Mouse (Mus musculus) heart, embryonic 12.5 days (tissue): Measurements from ENCODE around the gene Gm20517. TPM values are rescaled to one million over a fixed set of nuclear protein-coding genes. Genes with fewer than 3 reads are reported as not detected.
"Not testable (repeated sequence)": the region's sequence is repeated elsewhere in the genome, so short reads cannot be mapped to it uniquely, and the experiment has no call there.

ENCODE experiments used
- ATAC-seq: fragments of 200-750 bp; cut with Nextera tagmentation; 2 replicates; pipeline ENCODE4 v1.8.0; 2017; ENCODE audit warnings: moderate TSS enrichment, moderate library complexity; ENCODE audit not compliant: insufficient number of reproducible peaks, low FRiP score
- H3K27ac ChIP-seq: fragments of 300-500 bp; sonication (generic); 2 replicates; pipeline ENCODE4 v1.5.1; 2016; ENCODE audit warnings: mild to moderate bottlenecking, moderate library complexity; ENCODE audit not compliant: poor library complexity, severe bottlenecking
- H3K27me3 ChIP-seq: fragments of 300-500 bp; sonication (generic); replicated peaks from 2 replicates; pipeline ENCODE4 v1.6.1; 2016; ENCODE audit warnings: mild to moderate bottlenecking, moderate library complexity
- H3K36me3 ChIP-seq: fragments of 300-500 bp; sonication (generic); 2 replicates; pipeline ENCODE4 v1.6.1; 2016; ENCODE audit warnings: mild to moderate bottlenecking, moderate library complexity
- H3K4me1 ChIP-seq: fragments of 300-500 bp; sonication (generic); replicated peaks from 2 replicates; pipeline ENCODE4 v1.6.1; 2016; ENCODE audit warnings: mild to moderate bottlenecking
- H3K4me2 ChIP-seq: fragments of 300-500 bp; sonication (generic); 2 replicates; pipeline ENCODE4 v1.6.1; 2016; ENCODE audit warnings: mild to moderate bottlenecking, moderate library complexity
- H3K4me3 ChIP-seq: fragments of 300-500 bp; sonication (generic); 2 replicates; pipeline ENCODE4 v1.5.1; 2016; ENCODE audit warnings: mild to moderate bottlenecking
- H3K9ac ChIP-seq: fragments of 300-500 bp; sonication (generic); 2 replicates; pipeline ENCODE4 v1.6.1; 2016; ENCODE audit warnings: mild to moderate bottlenecking, moderate library complexity
- H3K9me3 ChIP-seq: fragments of 300-500 bp; sonication (generic); replicated peaks from 2 replicates; pipeline ENCODE4 v1.6.1; 2016; ENCODE audit warnings: mild to moderate bottlenecking, moderate library complexity
- WGBS: fragments of 180-500 bp; shearing (Covaris S2); methylation state at CpG from one replicate; pipeline ENCODE4 v1.1.7; 2016; 5-methylcytosine and 5-hydroxymethylcytosine counted together
- polyA plus RNA-seq: library from polyadenylated mRNA; unstranded; fragments of >200 nt; fragmentation: Nextera tagmentation; extraction: Ambion mirVana; gene quantifications from 2 replicates; pipeline ENCODE4 v1.2.1, GENCODE M21; 2016

Gene Gm20517
- polyA plus RNA-seq, 1 experiment from 2014 or later, result 2.7 TPM

DNA sequence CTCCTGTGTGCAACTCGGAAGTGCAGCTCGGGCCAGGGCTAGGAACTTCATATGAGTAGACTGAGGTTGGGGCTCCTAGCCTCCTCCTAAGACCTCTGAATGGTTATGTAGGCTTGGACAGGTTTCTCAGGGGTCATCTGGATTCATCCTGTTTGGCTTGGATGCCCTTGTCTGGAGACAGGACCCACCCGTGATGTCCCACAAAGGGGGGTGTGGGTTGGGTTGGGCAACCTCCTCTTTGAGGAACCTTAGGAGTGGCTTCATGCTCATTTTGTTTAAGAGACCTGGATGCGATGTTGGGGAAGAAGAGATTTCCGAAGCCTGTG, 14.6 kb upstream of the Gm20517 start:
- Histone ChIP-seq H3K4me3 (peak overlapping the region; percentile 95), H3K4me1 (peaks cover 43% of the 10 kb centered on the region), H3K9me3 (no peaks in the 10 kb centered on the region), H3K4me2 (peak overlapping the region; percentile 87), H3K27me3 (no peaks in the 10 kb centered on the region), H3K36me3 (peaks cover 56% of the 10 kb centered on the region), H3K27ac (peak overlapping the region; percentile 99), H3K9ac (peak overlapping the region; percentile 96)
- WGBS, result 56% methylated on average over 5 of the region's 5 CpGs
- no peak for ATAC-seq

DNA sequence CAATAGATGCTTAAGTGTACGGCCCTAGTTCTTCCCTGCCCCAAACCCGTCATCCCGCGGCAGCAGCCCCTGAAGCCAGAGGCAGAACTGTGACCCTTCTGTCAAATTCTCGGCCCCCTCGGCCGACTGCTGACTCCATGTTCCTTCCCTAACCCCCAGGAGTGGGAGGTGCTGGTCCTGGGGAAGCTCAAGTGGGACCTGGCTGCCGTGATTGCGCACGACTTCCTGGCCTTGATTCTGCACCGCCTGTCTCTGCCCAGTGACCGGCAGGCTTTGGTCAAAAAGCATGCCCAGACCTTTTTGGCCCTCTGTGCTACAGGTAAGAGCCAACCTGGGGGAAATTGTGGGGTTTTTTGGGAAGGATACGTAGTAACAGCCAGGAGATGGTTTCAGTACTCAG, 14.1 kb upstream of the Gm20517 start:
- H3K9me3 ChIP-seq, result no peaks in the 10 kb centered on the region
- peak overlapping the region; percentile 87 for H3K4me2 ChIP-seq
- H3K4me1 ChIP-seq, result peaks cover 43% of the 10 kb centered on the region
- peak overlapping the region; percentile 95 for H3K4me3 ChIP-seq
- H3K27me3 ChIP-seq, result no peaks in the 10 kb centered on the region
- ATAC-seq, result no peak
- peak overlapping the region; percentile 96 for H3K9ac ChIP-seq
- peak overlapping the region; percentile 99 for H3K27ac ChIP-seq
- H3K36me3 ChIP-seq, result peaks cover 60% of the 10 kb centered on the region
- 51% methylated on average over 13 of the region's 13 CpGs for WGBS

DNA sequence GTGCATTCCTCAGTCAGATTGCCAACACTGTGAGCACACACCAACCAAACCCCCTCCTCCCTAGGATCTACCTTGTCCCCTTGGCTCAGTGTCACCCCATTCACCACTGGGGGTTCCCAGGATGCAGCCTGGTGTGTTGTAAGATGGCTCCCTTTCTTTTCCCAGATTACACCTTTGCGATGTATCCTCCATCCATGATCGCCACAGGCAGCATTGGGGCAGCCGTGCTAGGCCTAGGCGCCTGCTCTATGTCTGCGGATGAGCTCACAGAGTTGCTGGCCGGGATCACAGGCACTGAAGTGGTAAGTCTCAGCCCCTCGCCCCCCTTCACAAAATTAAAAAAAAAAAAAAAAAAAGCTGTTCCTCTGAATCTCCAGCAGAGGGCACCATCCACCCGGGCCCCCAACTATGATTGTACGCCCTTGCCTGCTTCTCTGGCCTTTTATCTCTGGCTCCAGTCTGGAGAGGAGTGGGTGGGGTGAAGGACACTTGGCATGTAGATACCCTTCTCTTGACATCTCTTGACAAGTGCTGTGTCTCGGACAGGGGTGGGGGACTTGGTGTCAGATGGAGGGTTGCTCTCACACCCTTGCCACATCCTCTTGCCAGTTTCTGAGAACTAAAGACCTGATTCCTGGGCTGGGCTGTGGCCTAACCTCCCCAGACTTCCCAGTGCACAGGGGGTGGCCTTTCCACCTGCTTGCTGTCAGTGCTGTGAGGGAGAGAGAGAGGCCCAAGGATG, 13.4 kb upstream of the Gm20517 start:
- H3K27ac ChIP-seq, result peak overlapping the region; percentile 99
- H3K9ac ChIP-seq, result peak overlapping the region; percentile 96
- 13% methylated on average over 10 of the region's 10 CpGs for WGBS
- ATAC-seq, result peak; percentile 40; the same call in 1 of the 2 replicates
- H3K4me2 ChIP-seq, result peak overlapping the region; percentile 87
- H3K4me3 ChIP-seq, result 0 out of 2 replicates have a peak overlapping the region, but pooled peaks have one; percentile 2
- peaks cover 36% of the 10 kb centered on the region for H3K4me1 ChIP-seq
- peaks cover 66% of the 10 kb centered on the region for H3K36me3 ChIP-seq
- no peaks in the 10 kb centered on the region for H3K9me3 ChIP-seq
- no peaks in the 10 kb centered on the region for H3K27me3 ChIP-seq

DNA sequence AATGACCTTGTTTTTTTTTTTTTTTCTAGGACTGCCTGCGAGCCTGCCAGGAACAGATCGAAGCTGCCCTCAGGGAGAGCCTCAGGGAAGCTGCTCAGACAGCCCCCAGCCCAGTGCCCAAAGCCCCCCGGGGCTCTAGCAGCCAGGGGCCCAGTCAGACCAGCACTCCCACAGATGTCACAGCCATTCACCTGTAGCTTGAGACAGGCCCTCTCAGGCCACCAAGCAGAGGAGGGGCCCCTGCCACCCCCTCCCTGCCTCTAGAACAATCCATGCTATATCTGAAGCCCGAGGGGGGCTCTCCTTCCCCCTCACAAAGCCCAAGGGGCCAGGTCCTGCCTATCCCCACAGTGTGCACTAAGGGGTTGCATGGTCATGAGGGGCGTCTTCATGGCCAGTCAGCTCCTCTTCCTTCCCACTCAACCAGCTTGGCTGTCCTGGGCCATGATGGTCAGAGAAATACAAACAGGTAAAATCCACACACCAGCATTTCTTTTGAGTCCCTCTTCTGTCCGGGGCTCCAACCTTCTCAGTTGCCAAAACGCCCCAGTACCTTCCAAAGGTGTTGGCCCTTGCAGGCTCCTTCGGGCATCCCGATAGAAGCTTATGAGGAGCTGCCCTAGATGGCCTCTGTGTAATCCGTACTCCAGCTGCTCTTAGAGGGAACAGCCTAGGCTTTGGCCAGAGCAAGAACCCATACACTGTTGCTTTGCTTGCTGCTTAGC, 12.6 kb upstream of the Gm20517 start:
- 73% methylated on average over 10 of the region's 10 CpGs for WGBS

DNA sequence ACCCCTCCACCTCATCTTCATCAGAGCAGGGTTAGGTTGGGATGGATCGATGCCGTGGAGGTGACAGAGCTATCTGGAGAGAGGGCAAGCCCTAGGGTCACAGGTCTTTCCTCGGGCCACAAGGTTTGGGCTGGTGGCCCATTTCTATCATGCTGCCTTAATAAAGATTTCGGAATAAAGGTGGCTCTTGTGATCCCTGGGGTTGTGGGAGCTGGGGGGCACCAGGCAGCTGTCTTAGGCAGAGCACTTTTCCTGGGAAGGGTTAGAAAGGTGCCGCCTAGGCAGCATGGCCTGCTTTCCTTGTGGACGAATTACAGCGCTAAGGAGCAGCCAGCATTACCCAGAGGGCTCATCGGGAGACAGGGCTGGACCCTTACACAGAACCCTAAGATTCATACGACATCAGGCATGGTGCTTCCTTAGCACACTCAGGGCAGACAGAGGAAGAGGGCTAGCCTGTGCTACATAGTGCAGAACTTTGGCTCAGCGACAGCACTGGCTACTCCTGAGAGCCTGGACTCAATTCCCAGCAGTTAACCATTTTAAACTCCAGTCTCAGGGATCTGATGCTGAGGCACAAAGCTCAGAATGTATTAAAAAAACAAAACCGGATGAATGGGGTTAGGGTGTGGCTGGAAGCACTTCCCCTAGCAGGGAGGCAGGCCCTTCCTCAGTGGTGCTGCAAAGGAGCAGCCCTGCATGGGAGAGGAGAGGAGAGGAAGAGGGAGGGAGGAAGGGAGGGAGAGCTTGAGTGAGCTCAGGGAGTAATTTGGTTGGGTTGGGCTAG, 11.7 kb upstream of the Gm20517 start:
- no peaks in the 10 kb centered on the region for H3K9me3 ChIP-seq
- H3K27me3 ChIP-seq, result no peaks in the 10 kb centered on the region
- H3K27ac ChIP-seq, result peak overlapping the region; percentile 82
- no peak overlapping the region for H3K9ac ChIP-seq
- H3K4me3 ChIP-seq, result no peak overlapping the region
- ATAC-seq, result no peak
- H3K4me2 ChIP-seq, result no peak overlapping the region
- 72% methylated on average over 11 of the region's 11 CpGs for WGBS
- peaks cover 35% of the 10 kb centered on the region for H3K4me1 ChIP-seq
- H3K36me3 ChIP-seq, result peaks cover 78% of the 10 kb centered on the region

More for the DNA sequence above, 12.6 kb upstream of the Gm20517 start:
- ATAC-seq, H3K9me3 ChIP-seq, H3K9ac ChIP-seq, H3K4me2 ChIP-seq, H3K27me3 ChIP-seq, H3K4me3 ChIP-seq: not testable (repeated sequence)
- peak overlapping the region; percentile 82 for H3K27ac ChIP-seq
- peaks cover 68% of the 10 kb centered on the region for H3K36me3 ChIP-seq
- H3K4me1 ChIP-seq, result peaks cover 35% of the 10 kb centered on the region

DNA sequence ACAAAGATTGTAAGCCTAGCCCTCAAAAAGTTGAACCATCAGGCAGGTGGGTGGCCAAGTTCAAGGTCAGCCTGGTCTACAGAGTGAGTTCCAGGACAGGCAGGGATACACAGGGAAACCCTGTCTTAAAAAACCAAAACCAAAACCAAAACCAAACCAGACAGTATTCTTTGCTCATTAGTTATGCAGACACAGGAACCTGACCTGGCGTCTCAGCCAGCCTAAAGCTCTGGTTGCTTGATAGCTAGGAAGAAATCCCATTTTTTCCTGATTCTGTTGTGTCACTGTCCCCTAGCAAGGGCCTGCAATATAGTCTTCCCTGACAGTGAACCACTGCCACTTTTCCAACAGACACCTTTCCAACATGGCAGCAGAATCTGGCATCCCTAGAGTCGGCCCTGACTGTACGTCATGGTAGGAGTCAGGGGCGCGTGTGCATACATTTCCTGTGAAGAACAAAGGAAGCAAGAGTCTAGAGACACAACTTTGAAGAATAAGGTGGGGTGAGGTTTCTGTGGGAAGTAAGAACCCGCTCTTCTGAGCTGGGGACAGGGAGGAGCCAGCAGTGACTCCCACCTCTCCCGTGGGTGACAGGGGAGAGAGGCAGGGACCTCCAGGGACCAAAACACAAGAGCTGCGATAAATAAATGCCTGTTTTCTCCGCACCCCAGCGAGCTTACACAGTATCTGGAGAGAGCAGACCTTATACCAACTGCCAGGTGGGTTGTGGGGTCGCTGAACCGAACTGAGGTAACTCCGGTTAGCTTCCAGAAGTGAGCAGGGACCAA, 10.6 kb upstream of the Gm20517 start:
- H3K4me2 ChIP-seq, result no peak overlapping the region
- H3K4me3 ChIP-seq, result no peak overlapping the region
- no peaks in the 10 kb centered on the region for H3K9me3 ChIP-seq
- H3K9ac ChIP-seq, result no peak overlapping the region
- H3K27me3 ChIP-seq, result no peaks in the 10 kb centered on the region
- no peak for ATAC-seq
- WGBS, result 87% methylated on average over 13 of the region's 13 CpGs
- peak overlapping the region; percentile 82; the same call in 1 of the 2 replicates for H3K27ac ChIP-seq
- H3K4me1 ChIP-seq, result peaks cover 34% of the 10 kb centered on the region
- peaks cover 89% of the 10 kb centered on the region for H3K36me3 ChIP-seq

DNA sequence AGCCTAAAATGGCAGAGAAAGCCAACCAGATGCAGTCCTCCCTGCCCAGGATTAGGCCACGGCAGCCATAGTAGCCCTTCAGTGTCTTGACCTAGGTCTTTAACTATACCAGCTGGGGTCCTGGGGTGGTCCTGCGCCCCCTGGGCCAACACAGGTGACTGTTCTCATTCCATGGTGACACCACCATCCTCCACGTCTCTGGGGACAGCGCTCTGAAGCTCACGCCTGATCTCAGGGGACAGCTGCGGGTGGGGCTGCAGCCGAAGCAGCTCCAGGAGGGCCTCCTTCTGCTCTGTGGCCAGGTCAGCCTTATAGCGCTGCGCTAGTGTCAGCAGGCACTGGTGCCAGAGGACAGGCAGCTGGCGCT, 10.0 kb upstream of the Gm20517 start:
- H3K4me2 ChIP-seq, result no peak overlapping the region
- no peaks in the 10 kb centered on the region for H3K9me3 ChIP-seq
- 86% methylated on average over 10 of the region's 10 CpGs for WGBS
- peaks cover 28% of the 10 kb centered on the region for H3K4me1 ChIP-seq
- H3K4me3 ChIP-seq, result no peak overlapping the region
- H3K27ac ChIP-seq, result no peak overlapping the region
- no peak overlapping the region for H3K9ac ChIP-seq
- no peaks in the 10 kb centered on the region for H3K27me3 ChIP-seq
- H3K36me3 ChIP-seq, result peaks cover 92% of the 10 kb centered on the region
- ATAC-seq, result no peak

DNA sequence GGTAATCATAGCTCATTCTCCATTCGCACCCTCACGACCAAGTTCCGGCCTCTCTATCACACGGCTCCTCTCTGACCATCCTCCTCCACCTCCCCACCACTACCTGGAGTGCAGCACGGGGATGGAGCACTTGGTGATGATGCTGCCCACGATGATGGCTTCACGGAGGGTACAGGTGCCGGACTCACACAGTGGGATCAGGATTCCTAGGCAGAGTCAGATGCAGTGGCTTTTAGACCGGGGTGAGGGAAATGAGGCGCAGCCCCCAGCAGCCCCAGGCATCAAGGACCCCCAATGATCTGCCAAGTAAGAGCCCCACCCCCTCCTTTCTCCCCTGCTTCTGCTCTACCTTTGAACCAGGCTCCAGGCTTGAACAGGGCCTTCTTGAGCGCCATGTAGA, 9.1 kb upstream of the Gm20517 start:
- peaks cover 19% of the 10 kb centered on the region for H3K4me1 ChIP-seq
- H3K9me3 ChIP-seq, result no peaks in the 10 kb centered on the region
- H3K27ac ChIP-seq, result no peak overlapping the region
- H3K36me3 ChIP-seq, result peaks cover 93% of the 10 kb centered on the region
- no peak overlapping the region for H3K4me3 ChIP-seq
- WGBS, result 93% methylated on average over 11 of the region's 11 CpGs
- H3K9ac ChIP-seq, result no peak overlapping the region
- no peaks in the 10 kb centered on the region for H3K27me3 ChIP-seq
- no peak for ATAC-seq
- no peak overlapping the region for H3K4me2 ChIP-seq

DNA sequence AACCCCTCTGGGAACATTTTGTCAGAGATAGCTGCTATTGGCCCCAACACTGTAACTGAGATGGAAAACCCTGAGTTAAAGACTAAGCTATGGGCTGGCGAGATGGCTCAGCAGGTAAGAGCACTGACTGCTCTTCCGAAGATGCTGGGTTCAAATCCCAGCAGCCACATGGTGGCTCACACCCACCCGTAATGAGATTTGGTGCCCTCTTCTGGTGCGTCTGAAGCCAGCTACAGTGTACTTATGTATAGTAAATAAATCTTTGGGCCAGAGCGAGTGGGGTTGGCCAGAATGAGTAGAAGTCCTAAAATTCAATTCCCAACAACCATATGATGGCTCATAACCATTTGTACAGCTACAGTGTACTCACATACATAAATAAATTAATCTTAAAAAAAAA, 5.2 kb upstream of the Gm20517 start:
- ATAC-seq, result no peak
- Histone ChIP-seq H3K27ac (no peak overlapping the region), H3K9ac (no peak overlapping the region), H3K4me3 (no peak overlapping the region), H3K9me3 (no peaks in the 10 kb centered on the region), H3K36me3 (peaks cover 69% of the 10 kb centered on the region), H3K4me1 (peaks cover 10% of the 10 kb centered on the region), H3K27me3 (no peaks in the 10 kb centered on the region), H3K4me2 (no peak overlapping the region)
- 73% methylated on average over 5 of the region's 5 CpGs for WGBS

DNA sequence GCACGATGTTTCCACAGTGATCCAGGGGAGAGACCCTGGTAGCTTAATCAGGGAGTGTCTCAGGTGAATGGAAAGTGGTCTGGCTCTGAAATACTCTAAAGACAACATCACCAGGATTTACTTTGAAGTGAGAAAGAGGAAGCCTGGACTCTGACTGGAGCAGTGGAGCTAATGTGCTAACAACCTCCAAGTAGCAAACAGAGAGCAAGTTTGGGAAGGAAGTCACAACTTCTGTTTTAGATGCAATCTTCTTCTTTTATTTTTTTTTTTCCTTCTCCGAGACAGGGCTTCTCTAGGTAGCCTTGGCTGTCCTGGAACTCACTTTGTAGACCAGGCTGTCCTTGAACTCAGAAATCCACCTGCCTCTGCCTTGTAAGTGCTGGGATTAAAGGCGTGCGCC, 2.2 kb upstream of the Gm20517 start:
- Histone ChIP-seq H3K27ac (no peak overlapping the region), H3K4me2 (no peak overlapping the region; the same call in 1 of the 2 replicates), H3K4me3 (no peak overlapping the region), H3K9me3 (no peaks in the 10 kb centered on the region), H3K9ac (no peak overlapping the region), H3K27me3 (no peaks in the 10 kb centered on the region), H3K36me3 (peaks cover 52% of the 10 kb centered on the region), H3K4me1 (peaks cover 22% of the 10 kb centered on the region)
- no peak for ATAC-seq
- 86% methylated on average over 4 of the region's 4 CpGs for WGBS
